Mouse (Mus musculus) midbrain, embryonic 16.5 days (tissue): ENCODE measurements around the gene Scamp5. TPM values are rescaled to one million over a fixed set of nuclear protein-coding genes. Genes with fewer than 3 reads are reported as not detected.

Experiments
- ATAC-seq: fragments of 200-750 bp; cut with Nextera tagmentation; 2 replicates; pipeline ENCODE4 v1.8.0; 2017; ENCODE audit warnings: moderate TSS enrichment
- H3K27ac ChIP-seq: fragments of 300-500 bp; sonication (generic); 2 replicates; pipeline ENCODE4 v1.5.1; 2014; ENCODE audit warnings: mild to moderate bottlenecking, low read length, mixed read lengths
- H3K27me3 ChIP-seq: fragments of 300-500 bp; sonication (generic); 2 replicates; pipeline ENCODE4 v1.6.1; 2014; ENCODE audit warnings: low read depth, low read length, mixed read lengths; ENCODE audit not compliant: control insufficient read depth, insufficient read depth
- H3K36me3 ChIP-seq: fragments of 300-500 bp; sonication (generic); 2 replicates; pipeline ENCODE4 v1.6.1; 2014; ENCODE audit warnings: mild to moderate bottlenecking, low read length, moderate library complexity, mixed read lengths; ENCODE audit not compliant: control insufficient read depth, insufficient read depth
- H3K4me1 ChIP-seq: fragments of 300-500 bp; sonication (generic); 2 replicates; pipeline ENCODE4 v1.6.1; 2014; ENCODE audit warnings: mild to moderate bottlenecking, low read length, mixed read lengths; ENCODE audit not compliant: control insufficient read depth, insufficient read depth
- H3K4me2 ChIP-seq: fragments of 300-500 bp; sonication (generic); 2 replicates; pipeline ENCODE4 v1.6.1; 2014; ENCODE audit warnings: mild to moderate bottlenecking, low read length, mixed read lengths
- H3K4me3 ChIP-seq: fragments of 300-500 bp; sonication (generic); 2 replicates; pipeline ENCODE4 v1.5.1; 2014; ENCODE audit warnings: low read depth, mild to moderate bottlenecking, low read length, moderate library complexity, mixed read lengths
- H3K9ac ChIP-seq: fragments of 300-500 bp; sonication (generic); 2 replicates; pipeline ENCODE4 v1.6.1; 2014; ENCODE audit warnings: low read depth, low read length, mixed read lengths
- H3K9me3 ChIP-seq: fragments of 300-500 bp; sonication (generic); replicated peaks from 2 replicates; pipeline ENCODE4 v1.6.1; 2014; ENCODE audit warnings: mild to moderate bottlenecking, low read length, mixed read lengths; ENCODE audit not compliant: control insufficient read depth, poor library complexity, severe bottlenecking
- WGBS: fragments of 180-500 bp; shearing (Covaris S2); extraction: QIAGEN DNeasy Blood & Tissue Kit; methylation state at CpG from one replicate; pipeline ENCODE4 v1.1.7; 2014; 5-methylcytosine and 5-hydroxymethylcytosine counted together
- polyA plus RNA-seq: library from polyadenylated mRNA; unstranded; fragments of >200 nt; fragmentation: Nextera tagmentation; extraction: Ambion mirVana; gene quantifications from 2 replicates; pipeline ENCODE4 v1.2.1, GENCODE M21; 2015

Scamp5 gene
- polyA plus RNA-seq, 1 experiment from 2014 or later, result 191 TPM

GRCm38 (mm10) chr9:57467271-57467771, 539 bp downstream of the Scamp5 start:
- Histone ChIP-seq H3K4me2 (peak overlapping the region; percentile 84), H3K4me1 (peaks cover 25% of the 10 kb centered on the region), H3K4me3 (peak overlapping the region; percentile 81), H3K27me3 (no peaks in the 10 kb centered on the region), H3K9me3 (no peaks in the 10 kb centered on the region), H3K36me3 (no peaks in the 10 kb centered on the region), H3K27ac (peak overlapping the region; percentile 94), H3K9ac (peak overlapping the region; percentile 95)
- WGBS, result 0% methylated on average over 18 of the region's 18 CpGs
- ATAC-seq, result peak; percentile 77

- peak overlapping the region; percentile 84 for H3K4me2 ChIP-seq
- peak overlapping the region; percentile 81; the same call in 1 of the 2 replicates for H3K4me3 ChIP-seq
- H3K36me3 ChIP-seq, result 0 out of 2 replicates have a peak, but pooled peaks cover 2% of the 10 kb centered on the region
- H3K9ac ChIP-seq, result 0 out of 2 replicates have a peak overlapping the region, but pooled peaks have one; percentile 95
- H3K27me3 ChIP-seq, result no peaks in the 10 kb centered on the region
- no peak overlapping the region for H3K27ac ChIP-seq
- 92% methylated on average over 3 of the region's 3 CpGs for WGBS
- peaks cover 25% of the 10 kb centered on the region for H3K4me1 ChIP-seq
- no peak for ATAC-seq
- H3K9me3 ChIP-seq, result no peaks in the 10 kb centered on the region
Observed at GRCm38 (mm10) chr9:57466101-57466500, 1.8 kb downstream of the Scamp5 start.

DNA sequence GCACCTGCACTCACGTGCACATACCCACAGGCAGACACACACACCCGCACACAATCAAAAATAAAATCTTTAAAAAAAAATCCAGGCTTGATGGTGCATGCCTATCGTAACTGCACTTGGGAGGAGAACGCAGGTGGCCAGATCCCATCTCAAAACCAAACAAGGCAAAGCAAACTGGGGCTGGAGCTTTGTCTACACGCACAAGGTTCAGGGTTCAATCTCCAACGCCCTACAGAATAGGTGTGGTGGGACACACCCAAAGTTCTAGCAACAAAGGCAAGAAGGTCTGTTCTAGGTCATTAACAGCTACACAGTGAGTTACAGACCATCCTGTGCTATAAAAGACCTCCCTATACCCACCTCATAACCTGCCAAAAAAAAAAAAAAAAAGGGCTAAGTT, 5.0 kb downstream of the Scamp5 start:
- Histone ChIP-seq H3K9ac (no peak overlapping the region), H3K36me3 (0 out of 2 replicates have a peak, but pooled peaks cover 2% of the 10 kb centered on the region), H3K4me3 (no peak overlapping the region), H3K4me2 (no peak overlapping the region), H3K9me3 (no peaks in the 10 kb centered on the region), H3K27me3 (no peaks in the 10 kb centered on the region), H3K27ac (no peak overlapping the region), H3K4me1 (peaks cover 18% of the 10 kb centered on the region)
- 89% methylated on average over 6 of the region's 6 CpGs for WGBS
- ATAC-seq, result no peak

- WGBS, result 95% methylated on average over 2 of the region's 2 CpGs
- H3K9ac ChIP-seq, result no peak overlapping the region
Observed at GRCm38 (mm10) chr9:57459707-57460106, 8.2 kb downstream of the Scamp5 start.

DNA sequence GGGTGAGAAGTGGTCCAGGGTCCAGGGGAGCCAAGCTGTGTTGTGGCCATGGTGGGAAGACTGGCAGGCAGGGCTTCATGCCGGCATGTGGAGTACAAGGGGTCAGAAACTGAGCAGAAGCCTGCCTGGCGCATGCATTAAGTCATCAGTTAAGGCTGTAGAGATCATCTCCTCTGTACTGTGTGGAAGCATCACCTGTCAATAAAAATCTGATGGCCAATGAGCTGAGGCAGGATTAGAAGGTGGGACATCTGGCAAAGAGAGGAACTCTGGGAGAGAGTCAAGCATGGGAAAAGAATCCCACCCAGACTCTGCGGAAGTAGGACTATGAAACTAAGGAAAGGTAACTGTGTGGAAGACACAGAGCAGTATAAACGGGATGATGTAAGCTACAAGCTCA, 14.3 kb downstream of the Scamp5 start:
- no peaks in the 10 kb centered on the region for H3K4me1 ChIP-seq
- peaks cover 19% of the 10 kb centered on the region for H3K36me3 ChIP-seq
- H3K4me2 ChIP-seq, result no peak overlapping the region

More at GRCm38 (mm10) chr9:57459707-57460106, 8.2 kb downstream of the Scamp5 start:
- Histone ChIP-seq H3K36me3 (0 out of 2 replicates have a peak, but pooled peaks cover 2% of the 10 kb centered on the region), H3K27ac (no peak overlapping the region), H3K4me1 (0 out of 2 replicates have a peak, but pooled peaks cover 2% of the 10 kb centered on the region), H3K9me3 (no peaks in the 10 kb centered on the region), H3K4me3 (no peak overlapping the region), H3K27me3 (no peaks in the 10 kb centered on the region), H3K4me2 (no peak overlapping the region)
- no peak for ATAC-seq

DNA sequence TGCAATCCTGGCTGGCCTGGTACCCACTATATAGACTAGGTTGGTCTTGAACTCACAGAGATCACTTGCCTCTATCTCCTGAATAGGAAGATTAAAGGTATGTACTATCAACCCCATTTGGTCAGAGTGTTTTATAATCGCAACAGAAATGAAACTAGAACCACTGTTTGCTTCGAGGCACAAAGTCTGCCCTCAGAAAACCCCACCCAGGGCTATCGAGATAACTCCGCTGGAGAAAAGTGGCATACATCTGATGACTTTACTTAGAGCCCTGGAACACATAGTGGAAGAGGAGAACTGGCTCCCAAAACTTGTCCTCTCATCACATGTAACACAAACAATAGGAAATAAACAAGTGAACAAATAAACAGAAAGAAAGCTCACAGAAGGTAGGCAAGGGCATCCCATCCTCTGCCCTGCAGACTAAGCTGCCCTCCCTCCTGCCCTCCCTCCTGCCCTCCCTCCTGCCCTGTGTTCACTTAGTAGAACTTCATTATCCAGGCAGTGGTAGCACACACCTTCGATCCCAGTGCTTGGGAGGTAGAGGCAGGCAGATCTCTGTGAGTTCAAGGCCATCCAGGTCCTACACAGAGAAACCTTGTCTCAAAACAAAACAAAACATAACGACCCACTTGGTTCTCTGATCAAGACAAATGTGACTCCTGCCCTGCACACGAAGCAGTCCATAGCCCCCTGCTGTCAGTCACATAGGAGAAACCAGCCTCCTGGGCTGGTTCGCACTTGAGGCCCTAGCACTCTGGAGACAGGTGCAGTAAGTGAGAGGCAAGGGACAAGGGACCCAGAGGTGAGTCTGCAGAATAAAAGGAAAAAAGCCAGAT, 15.0 kb downstream of the Scamp5 start:
- WGBS, result 91% methylated on average over 8 of the region's 8 CpGs
- no peaks in the 10 kb centered on the region for H3K9me3 ChIP-seq
- no peak overlapping the region for H3K4me2 ChIP-seq
- no peaks in the 10 kb centered on the region for H3K4me1 ChIP-seq
- no peak overlapping the region for H3K4me3 ChIP-seq
- no peaks in the 10 kb centered on the region for H3K27me3 ChIP-seq
- ATAC-seq, result no peak
- no peak overlapping the region for H3K9ac ChIP-seq
- H3K36me3 ChIP-seq, result peaks cover 22% of the 10 kb centered on the region
- H3K27ac ChIP-seq, result no peak overlapping the region

More for the DNA sequence above, 14.3 kb downstream of the Scamp5 start:
- Histone ChIP-seq H3K4me3 (no peak overlapping the region), H3K9me3 (no peaks in the 10 kb centered on the region), H3K9ac (no peak overlapping the region), H3K27ac (no peak overlapping the region), H3K27me3 (no peaks in the 10 kb centered on the region)
- no peak for ATAC-seq
- 90% methylated on average over 4 of the region's 4 CpGs for WGBS

- peaks cover 43% of the 10 kb centered on the region for H3K36me3 ChIP-seq
- 69% methylated on average over 1 of the region's 1 CpGs for WGBS
- H3K4me3 ChIP-seq, result no peak overlapping the region
- no peaks in the 10 kb centered on the region for H3K27me3 ChIP-seq
- no peak overlapping the region for H3K9ac ChIP-seq
- no peak for ATAC-seq
- no peaks in the 10 kb centered on the region for H3K9me3 ChIP-seq
- H3K4me2 ChIP-seq, result no peak overlapping the region
- no peaks in the 10 kb centered on the region for H3K4me1 ChIP-seq
- H3K27ac ChIP-seq, result no peak overlapping the region
Observed at GRCm38 (mm10) chr9:57449715-57450114, 18.1 kb downstream of the Scamp5 start.

- 100% methylated on average over 1 of the region's 1 CpGs for WGBS
- Histone ChIP-seq H3K9ac (no peak overlapping the region), H3K27me3 (no peaks in the 10 kb centered on the region), H3K27ac (no peak overlapping the region), H3K4me3 (no peak overlapping the region), H3K36me3 (peaks cover 27% of the 10 kb centered on the region), H3K4me1 (peaks cover 6% of the 10 kb centered on the region), H3K9me3 (no peaks in the 10 kb centered on the region), H3K4me2 (no peak overlapping the region)
- ATAC-seq, result peak; percentile 13; the same call in 1 of the 2 replicates
Observed at GRCm38 (mm10) chr9:57440620-57441019, 27.2 kb downstream of the Scamp5 start.
